Mouse (Mus musculus) lung, postnatal 36 days (tissue): ENCODE measurements around the gene Sin3a.

Experiments
- DNase-seq: peaks from one replicate; pipeline ENCODE4 v3.0.0; 2022; ENCODE audit warnings: mixed read lengths

The Sin3a gene

DNA sequence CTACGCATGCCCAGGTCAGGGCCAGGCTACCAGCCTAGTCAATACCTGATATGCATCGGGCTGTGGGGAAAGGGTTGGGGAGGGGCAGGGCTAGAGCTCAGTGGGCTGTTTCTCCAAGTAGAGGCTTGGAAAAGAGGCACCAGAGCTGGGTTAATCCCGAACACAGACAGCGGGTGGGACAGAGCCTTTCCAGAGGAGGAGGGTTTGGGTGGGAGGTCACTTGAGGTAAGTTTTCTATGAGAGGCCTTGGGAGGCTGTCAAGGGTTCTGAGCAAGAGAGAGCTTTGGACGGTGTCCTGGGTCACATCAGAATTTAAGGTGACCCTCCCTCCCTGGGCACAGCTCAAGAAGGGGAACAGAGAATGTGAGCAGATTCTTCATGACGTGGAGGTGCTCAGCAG lies 66.7 kb downstream of the Sin3a start:
- DNase-seq: no peak

DNA sequence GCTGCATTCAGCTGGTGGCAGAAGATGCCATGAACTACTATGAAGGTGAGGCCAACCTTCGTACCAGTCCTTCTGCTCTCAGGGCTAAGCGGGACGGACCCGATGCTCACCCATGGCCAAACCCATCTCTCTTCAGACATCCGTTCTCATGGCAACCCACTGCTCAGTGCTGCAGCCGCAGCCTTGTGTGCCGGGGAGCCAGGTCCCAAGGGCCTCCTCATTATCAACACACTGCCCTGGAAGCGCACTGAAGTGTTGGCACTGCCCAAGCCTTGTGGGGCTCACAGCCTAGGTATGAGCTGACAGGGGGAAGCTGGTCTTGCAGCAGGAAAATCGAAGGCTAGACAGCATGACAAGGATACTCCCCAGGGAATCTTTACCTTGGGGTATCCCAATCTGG lies 67.3 kb downstream of the Sin3a start:
- DNase-seq: no peak

DNA sequence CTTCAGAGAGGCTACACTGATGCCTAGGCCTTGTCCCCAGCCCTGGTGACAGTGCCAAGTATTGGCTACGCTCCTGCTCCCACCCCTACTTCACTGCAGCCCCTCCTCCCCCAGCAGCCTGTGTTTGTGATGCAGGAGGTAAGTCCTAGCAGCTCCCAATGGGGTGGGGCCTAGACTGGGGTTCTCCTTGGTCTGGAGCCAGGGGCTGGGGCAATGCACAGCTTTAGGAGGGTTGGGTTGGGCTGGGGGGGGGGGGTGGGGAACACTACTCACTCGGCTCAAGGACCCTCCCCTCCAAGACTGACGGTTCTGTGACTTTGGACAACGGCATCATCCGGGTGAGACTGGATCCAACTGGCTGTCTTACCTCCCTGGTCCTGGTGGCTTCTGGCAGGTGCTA lies 67.7 kb downstream of the Sin3a start:
- no peak for DNase-seq

DNA sequence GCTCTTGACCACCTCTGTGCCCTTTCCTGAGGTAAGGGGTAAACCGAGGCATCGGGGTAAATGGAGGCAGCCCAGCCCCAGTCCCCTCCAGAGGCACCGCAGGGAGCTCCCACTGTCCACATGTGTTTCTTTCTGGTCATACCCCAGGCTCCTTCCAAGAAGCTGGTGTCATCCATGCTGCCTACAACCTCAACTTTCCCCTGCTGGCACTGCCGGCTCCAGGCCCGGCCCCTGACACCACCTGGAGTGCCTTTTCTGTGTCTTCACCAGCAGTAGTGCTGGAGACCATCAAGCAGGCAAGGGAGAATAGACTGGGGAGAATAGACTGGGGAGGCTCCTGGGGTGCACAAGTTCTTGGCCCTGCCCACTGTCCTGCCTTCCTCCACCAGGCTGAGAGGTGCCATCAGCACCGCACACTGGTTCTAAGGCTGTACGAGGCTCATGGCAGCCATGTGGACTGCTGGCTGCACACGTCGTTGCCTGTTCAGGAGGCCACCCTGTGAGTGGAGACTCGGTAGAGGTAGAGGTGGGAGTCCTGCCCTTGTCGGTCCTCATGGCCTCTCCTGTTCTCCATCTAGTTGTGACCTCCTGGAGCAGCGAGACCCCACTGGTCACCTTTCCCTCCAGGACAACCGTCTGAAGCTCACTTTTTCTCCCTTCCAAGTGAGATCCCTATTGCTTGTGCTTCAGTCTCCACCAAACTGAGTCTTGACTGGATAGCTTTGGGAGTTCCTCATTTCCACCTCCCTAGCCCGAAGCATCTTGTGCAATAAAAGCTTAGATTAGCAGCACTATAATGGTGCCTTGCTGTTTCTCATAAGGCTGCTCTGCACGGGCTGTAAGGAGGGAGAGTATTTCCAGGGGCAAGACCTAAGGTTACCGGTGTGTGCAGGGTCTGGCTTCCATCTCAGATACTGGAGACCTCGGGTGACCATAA lies 69.8 kb downstream of the Sin3a start:
- DNase-seq: no peak

DNA sequence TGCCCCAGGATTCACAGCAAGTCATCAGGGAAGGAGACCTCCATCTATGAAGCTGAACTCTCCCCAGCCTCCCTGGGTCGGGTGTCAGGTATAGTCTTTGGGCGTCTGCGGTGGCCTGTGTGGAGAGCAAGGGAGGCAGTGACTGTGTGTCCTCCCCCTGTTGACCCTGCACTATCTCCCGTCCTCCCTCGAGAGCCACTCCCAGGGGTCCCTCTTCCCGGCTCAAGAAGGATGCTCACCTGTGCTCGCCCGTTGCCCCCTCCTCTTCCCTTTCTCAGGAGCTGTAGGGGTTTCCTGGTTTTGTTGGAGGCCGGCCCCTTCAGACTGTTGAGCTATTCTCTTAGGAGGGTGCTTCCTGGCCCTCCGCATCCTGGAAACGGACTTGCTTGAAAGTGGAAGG lies 71.4 kb downstream of the Sin3a start:
- DNase-seq: no peak

DNA sequence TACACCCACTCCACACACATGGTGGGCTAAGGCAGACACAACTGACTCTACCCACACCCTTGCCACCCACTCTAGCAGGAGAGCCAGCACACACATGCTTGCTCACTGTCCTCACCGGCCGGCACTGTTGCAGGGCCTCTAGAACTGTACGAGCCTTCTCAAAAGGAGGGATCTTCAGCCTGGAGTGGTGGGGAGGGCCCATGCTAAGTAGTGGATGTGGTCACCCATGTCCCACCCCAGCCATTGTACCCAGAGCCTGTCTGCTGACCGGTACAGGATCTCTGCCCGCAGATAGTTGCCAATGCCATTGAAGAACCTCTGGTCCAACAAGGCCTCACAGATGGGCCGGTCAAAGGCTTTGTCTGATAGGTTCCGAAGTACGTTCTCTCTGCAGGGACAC lies 73.0 kb downstream of the Sin3a start:
- no peak for DNase-seq

DNA sequence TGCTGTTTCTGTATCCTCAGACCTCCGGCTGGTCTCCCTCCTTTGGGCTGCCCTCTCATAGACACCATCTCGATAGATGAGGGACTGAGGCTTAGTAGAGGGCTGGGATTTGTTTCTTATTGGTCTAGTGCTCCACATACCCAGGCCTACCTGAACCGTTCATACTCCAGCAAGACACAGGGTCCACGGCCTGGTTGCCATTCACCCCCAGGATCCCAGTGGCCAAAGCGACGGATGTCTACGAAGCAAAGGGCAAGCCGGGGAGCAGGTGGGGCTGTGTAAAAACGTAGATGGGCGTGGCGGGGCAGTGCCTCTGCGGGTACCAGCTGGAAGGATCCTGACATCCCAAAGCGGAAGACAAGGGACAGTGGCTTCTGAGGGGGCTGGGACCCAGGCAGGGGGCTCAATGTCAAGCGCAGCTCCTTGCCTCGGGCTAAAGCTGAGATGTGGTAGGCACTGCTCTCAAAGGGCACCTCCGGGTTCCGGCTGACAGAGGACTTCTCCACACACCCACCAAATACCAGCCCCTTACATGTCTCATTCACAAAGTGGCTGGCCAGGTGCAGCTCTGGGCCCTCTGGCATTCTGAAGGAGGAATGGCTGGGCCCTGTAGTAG lies 74.7 kb downstream of the Sin3a start:
- DNase-seq: no peak

DNA sequence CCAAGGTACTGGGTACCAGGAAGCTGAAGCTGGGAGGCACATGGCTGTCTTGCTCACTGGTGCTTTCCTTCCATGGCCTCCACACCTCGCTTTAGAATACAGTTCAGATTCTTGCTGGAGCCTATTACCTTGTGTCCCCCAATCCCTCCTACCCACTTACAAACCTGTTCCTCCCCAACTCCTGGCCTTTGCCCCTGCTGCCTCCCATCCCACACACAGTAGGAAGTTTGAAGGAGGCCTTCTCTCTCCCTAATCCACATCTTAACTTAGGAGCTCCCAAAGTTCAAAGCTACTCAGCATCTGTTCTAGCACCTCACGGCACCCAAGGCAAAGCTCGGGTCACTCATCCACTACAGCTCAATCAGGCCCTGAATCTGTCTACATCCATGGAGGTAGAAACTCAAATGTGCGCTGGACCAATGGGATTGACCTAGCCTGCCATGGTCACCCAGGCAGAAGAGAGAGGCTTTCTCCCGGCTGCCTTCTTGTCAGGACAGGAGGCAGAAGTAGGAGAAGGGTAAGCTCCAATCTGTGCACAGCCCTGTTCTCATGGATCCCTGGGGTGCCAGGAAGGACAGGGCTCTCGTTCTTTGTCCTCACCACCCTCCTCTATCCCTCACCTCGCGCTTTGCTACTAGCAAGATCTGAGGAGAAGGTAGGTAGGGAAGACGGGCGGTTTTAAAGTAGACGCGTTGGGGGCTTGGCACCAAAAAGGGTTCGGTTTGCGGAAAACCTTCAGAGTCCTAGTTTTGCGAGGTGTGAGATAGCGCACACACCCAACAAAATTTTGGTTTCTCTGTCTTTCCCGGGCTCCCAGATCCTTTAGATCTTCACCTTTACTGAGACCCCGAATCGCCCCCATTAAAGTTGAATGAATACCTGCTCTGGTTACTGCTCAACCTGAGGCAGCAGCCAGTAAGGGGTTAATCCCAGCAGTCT lies 75.6 kb downstream of the Sin3a start:
- DNase-seq: no peak

DNA sequence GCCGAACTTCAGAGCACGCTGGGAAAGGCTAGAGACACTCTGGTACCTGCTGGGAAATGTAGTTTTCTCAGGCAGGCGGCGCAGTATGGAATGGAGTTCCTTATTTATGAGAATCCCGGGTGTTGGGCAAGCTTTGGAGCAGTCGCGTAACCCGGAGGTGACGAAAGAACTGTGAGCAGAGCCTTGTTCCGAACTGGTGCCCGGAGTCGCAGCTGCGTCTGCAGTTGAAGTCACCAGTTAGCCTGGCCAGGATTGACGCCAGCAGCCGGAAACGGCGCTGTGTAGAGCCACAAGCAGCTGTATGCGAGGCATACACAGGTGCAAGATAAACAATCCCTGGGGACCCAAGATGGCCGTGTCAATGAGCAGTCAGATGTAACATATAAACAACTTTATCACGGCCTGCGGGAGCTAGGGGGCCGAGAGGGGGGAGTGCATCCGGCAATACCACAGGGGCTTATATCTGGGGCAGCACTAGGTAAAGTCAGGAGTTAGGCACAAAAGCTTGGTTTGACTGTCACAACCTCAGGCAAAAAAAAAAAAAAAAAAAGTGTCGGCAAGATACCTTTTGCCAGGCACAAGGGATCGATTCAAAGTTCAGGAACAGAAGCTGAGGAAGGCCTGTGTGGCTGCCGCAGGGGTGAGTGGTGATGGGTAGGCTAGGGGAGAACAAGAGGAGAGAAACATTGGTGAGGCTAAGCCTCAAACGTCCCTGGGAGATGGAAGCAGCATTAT lies 76.5 kb downstream of the Sin3a start, which contains the start of gene Neil1:
TSS of gene Neil1 (minus strand) at position 162 of the 735 bp plus-strand sequence.
- DNase-seq: peak; percentile 97

DNA sequence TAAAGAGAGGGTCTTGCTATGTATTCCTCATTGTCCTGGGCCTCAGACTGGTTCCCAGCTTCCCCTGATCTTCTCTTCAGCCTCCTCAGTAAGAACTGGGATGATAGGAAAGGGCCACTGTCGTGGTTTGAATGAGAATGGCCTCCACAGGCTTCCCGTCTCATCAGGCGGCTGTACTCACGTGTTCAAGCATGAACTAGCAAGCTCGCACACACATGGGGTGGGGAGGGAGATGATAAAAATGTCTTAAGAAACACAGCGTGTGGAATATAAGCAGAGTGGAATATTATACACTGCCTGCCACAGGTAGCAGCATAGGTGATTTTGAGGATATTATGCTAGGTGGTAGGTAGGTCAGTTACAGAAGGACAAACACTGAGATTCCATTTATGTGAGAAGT lies 77.2 kb downstream of the Sin3a start:
- no peak for DNase-seq

DNA sequence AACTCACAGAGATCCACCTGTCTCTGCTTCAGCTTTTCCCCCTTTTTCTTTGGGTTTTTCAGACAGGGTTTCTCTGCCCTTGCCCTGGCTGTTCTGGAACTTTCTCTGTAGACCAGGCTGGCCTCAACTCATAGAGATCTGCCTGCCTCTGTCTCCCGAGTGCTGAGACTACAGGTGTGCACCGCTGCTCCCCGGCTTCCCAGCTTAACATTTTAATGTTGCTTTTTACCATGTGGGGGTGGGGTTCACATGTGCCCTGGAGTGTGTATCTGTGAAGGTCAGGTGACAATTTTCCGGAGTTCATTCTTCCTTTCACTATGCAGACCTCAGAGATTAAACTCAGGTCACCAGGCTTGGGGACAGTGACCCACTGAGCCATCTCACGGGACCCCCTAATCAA lies 78.4 kb downstream of the Sin3a start:
- DNase-seq: no peak

DNA sequence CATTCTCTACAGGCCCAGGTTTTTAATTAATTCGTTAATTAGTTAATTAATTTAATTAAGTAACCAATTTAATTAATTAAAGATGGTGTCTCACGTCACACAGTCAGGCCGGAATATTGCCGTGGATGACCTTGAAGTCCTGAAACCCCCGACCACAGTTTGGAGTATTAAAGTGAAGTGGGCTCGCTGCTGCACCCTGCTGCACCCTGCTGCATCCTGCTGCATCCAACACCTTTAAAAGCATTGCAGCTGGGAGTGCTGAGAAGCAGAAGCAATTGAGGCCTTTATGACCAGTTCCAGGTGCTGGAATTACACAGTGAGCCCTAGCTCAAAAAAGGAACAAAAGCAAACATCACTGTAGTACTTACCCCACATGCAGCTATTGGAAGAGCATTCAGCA lies 80.5 kb downstream of the Sin3a start:
- no peak for DNase-seq

DNA sequence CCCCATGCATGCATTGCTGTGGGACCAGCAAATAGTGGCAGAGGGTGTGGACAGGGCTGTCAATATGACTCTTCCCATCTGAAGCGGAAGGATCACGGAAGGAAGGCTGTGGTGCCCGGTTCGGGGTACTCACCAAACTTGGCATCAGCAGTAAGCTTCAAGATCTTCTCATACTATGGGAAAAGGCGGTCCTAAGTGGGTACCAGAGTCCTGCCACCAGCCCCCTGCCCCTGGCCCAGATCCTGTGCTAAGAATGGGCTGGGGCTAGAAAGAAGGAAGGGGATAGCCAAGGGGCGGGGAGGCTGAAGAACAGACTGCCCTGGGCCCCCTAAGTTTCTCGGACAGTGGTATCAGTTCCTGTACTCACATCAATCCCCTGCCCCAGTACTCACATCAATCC lies 84.5 kb downstream of the Sin3a start:
- no peak for DNase-seq

DNA sequence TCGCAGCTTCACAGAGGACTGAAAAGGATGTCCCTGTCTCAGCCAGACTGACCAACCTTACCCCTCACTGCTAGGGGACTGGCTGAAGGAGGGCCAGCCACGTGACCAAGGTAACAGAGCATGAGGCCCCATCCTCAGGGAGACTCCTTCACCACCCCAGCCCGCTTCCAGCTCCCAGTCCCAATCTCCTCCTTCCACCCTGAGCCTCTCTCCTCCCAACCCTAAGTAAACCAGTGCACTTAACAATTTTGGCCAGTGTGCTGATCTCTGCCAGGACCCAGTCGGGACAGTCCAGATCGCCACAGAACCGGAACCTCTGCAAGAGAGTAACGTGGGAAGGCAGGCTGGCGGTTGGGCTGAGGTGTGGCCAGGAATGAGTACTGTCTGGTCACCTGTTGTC lies 85.0 kb downstream of the Sin3a start:
- no peak for DNase-seq

DNA sequence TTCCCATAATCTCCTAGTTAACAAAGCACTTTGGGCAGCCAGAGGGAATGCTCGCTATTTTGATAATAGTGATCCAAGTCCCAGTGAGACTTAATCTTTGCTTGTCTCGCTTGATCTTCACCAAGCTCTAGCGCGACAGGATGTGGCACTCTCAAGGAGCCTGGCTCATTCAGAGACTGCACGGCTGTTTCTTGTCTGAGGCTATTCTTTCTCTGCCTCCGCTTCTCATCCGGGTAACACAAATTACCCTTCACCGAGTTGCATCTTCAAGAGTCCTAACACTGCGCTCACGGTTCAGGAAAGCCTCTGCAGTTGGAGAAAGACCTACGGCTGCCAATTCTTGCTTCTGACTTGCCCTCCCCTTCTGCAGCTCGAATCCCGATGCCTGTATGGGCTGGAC lies 85.7 kb downstream of the Sin3a start:
- no peak for DNase-seq

DNA sequence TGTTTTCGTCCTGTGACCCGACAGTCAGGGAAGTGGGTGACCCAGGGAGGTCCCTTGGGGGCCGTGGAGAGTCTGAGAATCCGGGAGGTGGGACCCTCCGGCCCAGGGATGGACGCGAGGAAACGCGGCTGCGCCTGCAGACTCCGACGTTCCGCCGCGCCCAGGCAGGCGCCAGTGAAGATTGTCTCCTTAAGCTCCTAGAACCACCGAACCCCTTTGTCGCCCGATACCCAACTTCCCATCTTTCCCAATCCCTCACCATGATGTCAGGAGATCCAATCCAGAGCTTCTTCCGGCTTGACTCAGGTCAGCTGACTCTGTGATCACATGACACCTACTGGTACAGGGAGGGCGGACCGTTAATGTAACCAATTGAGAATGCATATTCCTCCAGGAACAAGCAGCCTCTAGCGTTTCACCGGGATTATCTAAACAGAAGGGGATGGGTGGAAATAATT lies 86.2 kb downstream of the Sin3a start, which contains the start of gene Commd4:
TSS of gene Commd4 (minus strand) at position 319 of the 458 bp plus-strand sequence.
- peak; percentile 99 for DNase-seq

DNA sequence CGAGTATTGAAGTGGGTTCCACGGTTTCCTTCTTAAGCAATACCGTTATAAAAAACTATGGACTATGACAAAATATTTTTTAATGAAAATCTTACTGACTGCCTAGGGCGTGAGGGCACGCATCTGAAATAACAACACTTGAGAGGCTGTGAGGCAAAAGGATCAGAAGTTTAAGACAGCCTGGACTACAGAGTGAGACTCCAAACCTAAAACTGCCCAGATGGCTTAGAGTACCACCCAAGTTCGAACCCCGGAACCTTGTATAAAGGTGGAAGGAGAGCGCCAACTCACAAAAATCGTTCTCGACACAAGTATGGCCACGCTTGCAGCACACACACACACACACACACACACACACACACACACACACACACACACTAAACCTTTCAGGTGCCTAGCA lies 86.7 kb downstream of the Sin3a start:
- DNase-seq: no peak

DNA sequence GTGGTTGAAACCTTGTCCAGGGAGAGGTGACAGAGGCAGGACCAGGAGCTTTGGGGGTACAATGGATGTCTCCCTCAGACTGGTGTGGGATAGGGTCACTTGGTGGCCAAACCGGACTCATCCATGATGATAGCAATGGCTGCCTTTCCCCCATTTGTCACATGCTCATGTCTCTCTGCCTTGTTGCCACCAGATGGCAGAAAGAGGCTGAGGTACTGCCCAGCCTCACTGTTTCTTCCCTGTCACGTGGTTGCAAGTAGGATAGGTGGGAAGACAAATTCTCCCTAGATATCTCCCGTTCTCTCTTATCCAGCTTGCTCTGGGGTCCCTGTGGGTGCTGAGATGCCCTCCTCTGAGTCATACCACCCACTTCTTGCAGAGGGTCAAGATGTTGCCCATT lies 90.7 kb downstream of the Sin3a start:
- peak; percentile 26 for DNase-seq

DNA sequence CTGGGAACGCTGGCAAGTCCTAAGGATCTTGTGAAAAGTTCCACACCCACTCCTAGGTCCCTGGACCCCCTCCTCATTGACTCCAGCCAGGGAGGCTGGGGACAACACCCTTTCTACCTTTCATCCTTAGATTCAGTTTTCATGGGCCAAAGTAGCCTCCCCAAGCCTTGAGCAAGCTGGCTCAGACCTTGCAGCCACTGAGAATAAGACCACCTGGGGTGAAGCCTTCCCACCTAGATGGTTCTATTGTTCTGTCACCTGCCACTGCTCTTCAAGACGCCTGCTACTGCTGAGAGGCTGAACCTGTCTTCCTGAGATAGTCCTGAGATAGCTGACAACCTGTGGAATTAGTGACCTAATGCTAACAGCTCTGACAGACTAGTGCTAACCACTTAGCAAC lies 91.3 kb downstream of the Sin3a start:
- no peak for DNase-seq

DNA sequence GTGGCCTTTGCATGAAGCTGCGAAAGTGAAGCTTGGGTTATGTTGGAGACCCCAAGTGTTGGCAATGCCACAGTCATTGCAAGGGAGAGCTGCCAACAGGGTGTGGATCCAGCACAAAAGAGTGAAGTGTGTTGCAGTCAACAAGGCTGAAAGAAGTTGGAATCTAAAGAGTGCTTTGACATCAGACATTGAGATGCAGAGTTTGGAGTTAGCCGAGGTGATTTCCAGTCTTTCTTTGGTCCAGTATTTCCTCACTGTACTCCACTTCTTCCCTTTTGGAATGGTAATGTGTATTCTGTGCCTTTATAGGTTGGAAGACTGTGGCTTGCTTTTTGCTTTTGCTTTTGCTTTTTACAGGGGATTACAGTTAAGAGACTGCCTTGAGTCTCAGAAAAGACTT lies 94.3 kb downstream of the Sin3a start:
- DNase-seq: no peak

DNA sequence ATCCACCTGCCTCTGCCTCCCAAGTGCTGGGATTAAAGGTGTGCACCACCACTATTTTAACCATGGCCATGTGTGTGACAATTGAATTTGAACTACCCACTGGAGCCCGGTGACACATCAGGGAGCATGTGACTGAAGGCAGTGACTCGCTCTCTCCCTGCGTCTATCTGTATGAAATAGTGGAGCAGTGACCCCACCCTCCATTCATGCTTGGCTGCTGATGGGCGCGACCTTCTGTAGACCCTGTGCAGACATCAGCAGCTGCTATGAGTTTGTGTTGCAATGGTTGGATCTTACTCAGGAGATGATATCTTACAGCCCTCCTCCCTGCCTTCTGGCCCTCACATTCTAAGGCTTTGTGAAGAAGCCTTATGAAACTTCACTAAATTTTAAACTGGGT lies 96.6 kb downstream of the Sin3a start:
- peak; percentile 15 for DNase-seq
